Mouse (Mus musculus): ENCODE measurements around the gene Nppb. TPM values are rescaled to one million over a fixed set of nuclear protein-coding genes. Genes with fewer than 3 reads are reported as not detected.

Gene Nppb
- 0.21 TPM in 1 of 2 replicates, not detected in the other for polyA plus RNA-seq (2015; fragmentation: Nextera tagmentation; extraction: Ambion mirVana)

DNA sequence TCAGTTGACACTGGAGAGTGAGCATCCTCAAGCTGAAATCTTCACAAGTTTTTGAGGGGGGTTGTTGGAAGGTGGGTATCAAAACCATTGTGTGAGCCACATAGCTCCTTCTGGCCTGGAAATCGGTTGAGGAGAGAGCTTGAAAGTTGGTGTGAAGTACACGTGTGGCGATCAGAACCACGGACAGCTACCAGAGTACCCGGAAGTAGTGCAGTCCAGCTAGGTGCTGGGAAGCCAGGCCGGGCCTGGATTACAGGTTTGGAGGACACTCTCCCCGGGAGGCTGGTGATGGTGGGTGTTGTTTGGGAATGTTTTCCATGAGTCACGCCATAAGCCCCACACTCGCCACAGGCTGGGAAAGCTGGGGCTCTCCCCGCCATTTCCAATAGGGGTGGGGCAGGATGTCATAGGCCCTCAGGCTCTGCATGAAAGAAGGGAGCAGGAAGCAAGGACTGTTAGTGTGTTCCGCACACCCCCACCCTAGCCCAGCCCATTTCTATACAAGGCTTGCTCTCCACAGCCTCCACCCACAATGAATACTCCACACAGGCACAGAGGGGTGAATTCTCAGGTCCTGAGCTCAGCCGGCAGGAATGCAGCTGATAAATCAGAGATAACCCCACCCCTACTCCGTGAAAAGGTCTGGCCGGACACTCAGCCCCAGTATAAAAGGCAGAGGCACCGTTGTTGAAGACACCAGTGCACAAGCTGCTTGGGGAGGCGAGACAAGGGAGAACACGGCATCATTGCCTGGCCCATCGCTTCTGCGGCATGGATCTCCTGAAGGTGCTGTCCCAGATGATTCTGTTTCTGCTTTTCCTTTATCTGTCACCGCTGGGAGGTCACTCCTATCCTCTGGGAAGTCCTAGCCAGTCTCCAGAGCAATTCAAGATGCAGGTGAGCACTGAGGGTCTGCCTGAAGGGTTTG, at the start of gene Nppb:
TSS of gene Nppb (plus strand) at position 584 of the 928 bp plus-strand sequence.
- no peaks in the 10 kb centered on the region for H3K27me3 ChIP-seq (ENCODE audit: insufficient read depth, low read length)
- no peak within 1 kb of the TSS for H3K4me3 ChIP-seq (ENCODE audit: low read length)
- no peaks in the 10 kb centered on the region for H3K36me3 ChIP-seq (ENCODE audit: insufficient read depth, low read length)
- ATAC-seq (ENCODE audit: low FRiP score, low TSS enrichment): peak; percentile 77
- no peak within 1 kb of the TSS for H3K4me2 ChIP-seq (replicated peaks; ENCODE audit: low read depth, low read length)
- H3K27ac ChIP-seq (ENCODE audit: low read length): no peak within 1 kb of the TSS
- no peak within 1 kb of the TSS for H3K9ac ChIP-seq (replicated peaks; ENCODE audit: low read length)
- WGBS: 33% methylated on average over 20 of the region's 20 CpGs
- no peaks in the 10 kb centered on the region for H3K4me1 ChIP-seq (ENCODE audit: insufficient read depth, low read length)
- H3K9me3 ChIP-seq (ENCODE audit: low read length): no peaks in the 10 kb centered on the region

DNA sequence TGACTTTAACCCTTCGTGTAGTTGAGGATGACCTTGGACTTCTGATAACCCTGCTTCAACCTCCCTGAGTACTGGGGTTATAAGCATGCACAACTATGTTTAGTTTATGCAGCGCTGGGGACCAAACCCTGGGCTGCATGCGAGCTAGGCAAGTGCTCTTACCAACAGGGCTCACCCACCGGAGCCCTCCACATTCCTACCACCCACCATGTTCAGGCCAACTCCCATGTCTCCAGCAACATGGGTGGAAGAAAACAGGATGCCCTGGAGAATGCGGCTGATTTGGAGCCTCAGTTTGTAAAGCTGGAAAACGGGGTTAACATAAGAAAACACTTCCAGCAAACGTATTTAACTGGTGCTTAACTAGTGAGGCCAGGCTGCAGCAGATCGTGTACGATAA, 49.7 kb upstream of the Nppb start:
- Histone ChIP-seq H3K9me3 (ENCODE audit: low read length) (no peaks in the 10 kb centered on the region), H3K4me3 (ENCODE audit: low read length) (peak overlapping the region; percentile 63), H3K27ac (ENCODE audit: low read length) (no peak overlapping the region), H3K9ac (replicated peaks; ENCODE audit: low read length) (peak overlapping the region; percentile 72), H3K4me1 (ENCODE audit: insufficient read depth, low read length) (peaks cover 49% of the 10 kb centered on the region), H3K27me3 (ENCODE audit: insufficient read depth, low read length) (no peaks in the 10 kb centered on the region), H3K36me3 (ENCODE audit: insufficient read depth, low read length) (no peaks in the 10 kb centered on the region), H3K4me2 (replicated peaks; ENCODE audit: low read depth, low read length) (peak overlapping the region; percentile 69)
- ATAC-seq (ENCODE audit: low FRiP score, low TSS enrichment): no peak
- WGBS: 21% methylated on average over 9 of the region's 9 CpGs

- 0% methylated on average over 51 of the region's 51 CpGs for WGBS
- H3K27me3 ChIP-seq (ENCODE audit: insufficient read depth, low read length): no peaks in the 10 kb centered on the region
- H3K27ac ChIP-seq (ENCODE audit: low read length): peak within 1 kb of the TSS; percentile 67
- H3K4me2 ChIP-seq (replicated peaks; ENCODE audit: low read depth, low read length): peak within 1 kb of the TSS; percentile 69
- H3K9ac ChIP-seq (replicated peaks; ENCODE audit: low read length): peak within 1 kb of the TSS; percentile 72
- H3K36me3 ChIP-seq (ENCODE audit: insufficient read depth, low read length): no peaks in the 10 kb centered on the region
- peak; percentile 69 for ATAC-seq (ENCODE audit: low FRiP score, low TSS enrichment)
- H3K4me1 ChIP-seq (ENCODE audit: insufficient read depth, low read length): peaks cover 49% of the 10 kb centered on the region
- H3K9me3 ChIP-seq (ENCODE audit: low read length): no peaks in the 10 kb centered on the region
- H3K4me3 ChIP-seq (ENCODE audit: low read length): peak within 1 kb of the TSS; percentile 63
These were observed 49.1 kb upstream of the Nppb start, which contains the start of gene Plod1 for GRCm38 (mm10) chr4:147936331-147936954. Gene Plod1, minus strand, starts transcription at chr4:147936767.

GRCm38 (mm10) chr4:147937021-147937420, 48.6 kb upstream of the Nppb start:
- 51% methylated on average over 3 of the region's 3 CpGs for WGBS
- peak overlapping the region; percentile 72 for H3K9ac ChIP-seq (replicated peaks; ENCODE audit: low read length)

GRCm38 (mm10) chr4:147937486-147937885, 48.1 kb upstream of the Nppb start:
- Histone ChIP-seq H3K27ac (ENCODE audit: low read length) (no peak overlapping the region), H3K4me1 (ENCODE audit: insufficient read depth, low read length) (peaks cover 56% of the 10 kb centered on the region)
- no peak for ATAC-seq (ENCODE audit: low FRiP score, low TSS enrichment)

More at GRCm38 (mm10) chr4:147937021-147937420, 48.6 kb upstream of the Nppb start:
- Histone ChIP-seq H3K4me3 (ENCODE audit: low read length) (peak overlapping the region; percentile 63), H3K27me3 (ENCODE audit: insufficient read depth, low read length) (no peaks in the 10 kb centered on the region), H3K36me3 (ENCODE audit: insufficient read depth, low read length) (no peaks in the 10 kb centered on the region), H3K4me1 (ENCODE audit: insufficient read depth, low read length) (peaks cover 54% of the 10 kb centered on the region), H3K9me3 (ENCODE audit: low read length) (no peaks in the 10 kb centered on the region), H3K27ac (ENCODE audit: low read length) (no peak overlapping the region), H3K4me2 (replicated peaks; ENCODE audit: low read depth, low read length) (peak overlapping the region; percentile 69)
- ATAC-seq (ENCODE audit: low FRiP score, low TSS enrichment): no peak

DNA sequence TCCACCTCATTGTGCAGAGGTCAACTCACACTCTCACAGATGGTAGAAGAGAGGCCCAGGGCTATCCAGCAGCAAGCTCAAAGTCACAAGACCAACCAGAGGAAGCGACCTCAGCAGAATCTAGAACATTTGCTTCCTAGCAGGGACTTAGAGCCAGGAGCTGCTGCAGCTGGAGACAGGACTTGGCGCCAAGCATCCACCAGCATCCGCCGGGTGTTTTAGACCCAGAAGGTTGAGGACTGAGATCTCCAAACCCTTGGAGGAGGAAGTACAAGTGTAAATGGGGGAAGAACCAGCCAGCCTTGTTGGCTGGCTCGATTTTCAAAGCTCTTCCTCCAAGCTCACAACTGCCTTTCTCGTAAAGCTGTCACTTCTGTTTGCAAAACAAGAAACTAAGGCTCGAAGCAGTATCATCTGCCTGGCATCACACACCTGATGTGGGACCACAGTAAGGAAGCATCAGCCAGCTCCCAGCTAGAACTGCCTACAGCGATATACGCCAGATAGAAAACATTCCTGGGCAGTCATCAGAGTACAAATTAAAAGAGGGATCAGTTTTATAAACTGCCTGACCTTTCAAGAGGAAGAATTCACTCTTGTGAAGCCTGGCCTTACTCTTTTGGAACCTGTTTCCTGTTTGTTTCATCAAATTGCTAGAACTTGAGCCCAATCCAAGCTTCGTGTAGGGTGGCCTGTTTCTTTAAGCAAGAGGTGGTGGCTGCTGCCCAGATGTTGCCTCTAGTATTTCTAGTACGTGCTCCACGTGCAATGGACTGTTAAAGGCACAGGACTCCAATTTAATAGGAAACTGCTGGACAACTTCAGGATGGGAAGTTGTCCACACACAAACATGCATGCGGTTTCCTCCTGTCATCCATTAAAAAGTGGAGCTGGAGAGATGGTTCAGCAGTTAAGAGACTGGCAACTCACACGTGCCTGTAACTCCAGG, 47.2 kb upstream of the Nppb start:
- Histone ChIP-seq H3K4me3 (ENCODE audit: low read length) (no peak overlapping the region), H3K9me3 (ENCODE audit: low read length) (no peaks in the 10 kb centered on the region), H3K4me2 (replicated peaks; ENCODE audit: low read depth, low read length) (no peak overlapping the region), H3K36me3 (ENCODE audit: insufficient read depth, low read length) (0 out of 2 replicates have a peak, but pooled peaks cover under 1% of the 10 kb centered on the region), H3K9ac (replicated peaks; ENCODE audit: low read length) (0 out of 2 replicates have a peak overlapping the region, but pooled peaks have one; percentile 10), H3K27me3 (ENCODE audit: insufficient read depth, low read length) (no peaks in the 10 kb centered on the region), H3K4me1 (ENCODE audit: insufficient read depth, low read length) (peaks cover 56% of the 10 kb centered on the region), H3K27ac (ENCODE audit: low read length) (peak overlapping the region; percentile 79)
- 34% methylated on average over 14 of the region's 14 CpGs for WGBS
- no peak for ATAC-seq (ENCODE audit: low FRiP score, low TSS enrichment)

More at GRCm38 (mm10) chr4:147937486-147937885, 48.1 kb upstream of the Nppb start:
- no peak overlapping the region for H3K4me3 ChIP-seq (ENCODE audit: low read length)
- H3K9ac ChIP-seq (replicated peaks; ENCODE audit: low read length): no peak overlapping the region
- no peaks in the 10 kb centered on the region for H3K27me3 ChIP-seq (ENCODE audit: insufficient read depth, low read length)
- H3K9me3 ChIP-seq (ENCODE audit: low read length): no peaks in the 10 kb centered on the region
- no peak overlapping the region for H3K4me2 ChIP-seq (replicated peaks; ENCODE audit: low read depth, low read length)
- H3K36me3 ChIP-seq (ENCODE audit: insufficient read depth, low read length): no peaks in the 10 kb centered on the region
- WGBS: 66% methylated on average over 5 of the region's 5 CpGs

- Histone ChIP-seq H3K36me3 (ENCODE audit: insufficient read depth, low read length) (peaks cover 17% of the 10 kb centered on the region), H3K27ac (ENCODE audit: low read length) (peak overlapping the region; percentile 91), H3K4me1 (ENCODE audit: insufficient read depth, low read length) (peaks cover 49% of the 10 kb centered on the region), H3K9ac (replicated peaks; ENCODE audit: low read length) (no peak overlapping the region; the same call in 1 of the 2 replicates), H3K9me3 (ENCODE audit: low read length) (no peaks in the 10 kb centered on the region), H3K4me3 (ENCODE audit: low read length) (peak overlapping the region; percentile 90), H3K4me2 (replicated peaks; ENCODE audit: low read depth, low read length) (peak overlapping the region; percentile 42), H3K27me3 (ENCODE audit: insufficient read depth, low read length) (no peaks in the 10 kb centered on the region)
- WGBS: 35% methylated on average over 9 of the region's 9 CpGs
- no peak for ATAC-seq (ENCODE audit: low FRiP score, low TSS enrichment)
These were observed 45.5 kb upstream of the Nppb start for GRCm38 (mm10) chr4:147940111-147940510.

DNA sequence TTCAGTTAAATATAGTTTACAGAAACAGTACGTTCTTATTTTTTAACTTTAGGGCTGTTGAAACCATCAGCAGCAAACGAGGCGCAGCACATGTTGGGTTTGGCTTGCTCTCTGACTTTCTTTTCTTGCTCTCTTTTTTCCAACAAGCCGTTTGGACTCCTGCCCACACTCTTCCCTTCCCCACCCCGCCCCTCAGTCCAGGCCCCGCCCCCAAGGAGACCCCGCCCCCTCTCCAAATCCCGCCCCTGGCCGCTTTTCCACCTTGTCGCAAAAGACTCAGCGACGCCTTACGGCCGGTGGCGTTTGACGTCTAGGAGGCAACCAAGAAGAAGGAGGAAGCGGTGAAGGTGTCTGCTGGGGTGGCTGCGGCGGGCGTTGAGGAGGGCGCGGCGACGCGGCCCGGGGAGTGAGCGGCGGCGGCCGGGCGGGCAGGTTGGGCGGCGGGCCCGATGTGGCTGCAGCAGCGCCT, 45.0 kb upstream of the Nppb start, which contains the start of gene 2510039O18Rik:
TSS of gene 2510039O18Rik (plus strand) at position 320 of the 469 bp plus-strand sequence.
- H3K4me2 ChIP-seq (replicated peaks; ENCODE audit: low read depth, low read length): peak within 1 kb of the TSS; percentile 90
- H3K4me3 ChIP-seq (ENCODE audit: low read length): peak within 1 kb of the TSS; percentile 90
- WGBS: 1% methylated on average over 25 of the region's 35 CpGs
- H3K9ac ChIP-seq (replicated peaks; ENCODE audit: low read length): peak within 1 kb of the TSS; percentile 89
- peaks cover 46% of the 10 kb centered on the region for H3K4me1 ChIP-seq (ENCODE audit: insufficient read depth, low read length)
- peak; percentile 70 for ATAC-seq (ENCODE audit: low FRiP score, low TSS enrichment)
- H3K36me3 ChIP-seq (ENCODE audit: insufficient read depth, low read length): peaks cover 22% of the 10 kb centered on the region
- H3K27ac ChIP-seq (ENCODE audit: low read length): peak within 1 kb of the TSS; percentile 91
- no peaks in the 10 kb centered on the region for H3K9me3 ChIP-seq (ENCODE audit: low read length)
- no peaks in the 10 kb centered on the region for H3K27me3 ChIP-seq (ENCODE audit: insufficient read depth, low read length)
